Mouse (Mus musculus) right cerebral cortex, postnatal 4 days (tissue): ENCODE data around the gene Rsbn1l.
A peak's percentile ranks its signal among the peaks of the same experiment; 100 is the strongest.

ENCODE experiments used
- DNase-seq: peaks from one replicate; pipeline ENCODE4 v3.0.0-alpha.2; 2022

Rsbn1l gene

GRCm38 (mm10) chr5:20897446-20898167 is 58.6 kb downstream of the Rsbn1l start:
- DNase-seq, result no peak

GRCm38 (mm10) chr5:20884036-20884620 is 72.1 kb downstream of the Rsbn1l start:
- no peak for DNase-seq

GRCm38 (mm10) chr5:20881915-20882800 is 74.0 kb downstream of the Rsbn1l start, which contains the start of the genes Phtf2 and Tmem60:
Gene Phtf2 (minus strand): TSS chr5:20882124.
Gene Tmem60 (plus strand): TSS chr5:20882191.
- peak; percentile 97 for DNase-seq

- peak; percentile 54 for DNase-seq
Observed at GRCm38 (mm10) chr5:20880797-20881775, 75.1 kb downstream of the Rsbn1l start.

GRCm38 (mm10) chr5:20880386-20880785 is 75.8 kb downstream of the Rsbn1l start:
- no peak for DNase-seq

GRCm38 (mm10) chr5:20876934-20877426 is 79.2 kb downstream of the Rsbn1l start:
- no peak for DNase-seq

- no peak for DNase-seq
Observed at GRCm38 (mm10) chr5:20873146-20873545, 83.1 kb downstream of the Rsbn1l start.

GRCm38 (mm10) chr5:20865193-20865755 is 90.9 kb downstream of the Rsbn1l start:
- DNase-seq, result no peak

- no peak for DNase-seq
Observed at GRCm38 (mm10) chr5:20864216-20864969, 91.8 kb downstream of the Rsbn1l start.

- no peak for DNase-seq
Observed at GRCm38 (mm10) chr5:20861901-20862300, 94.3 kb downstream of the Rsbn1l start.

- no peak for DNase-seq
Observed at GRCm38 (mm10) chr5:20860565-20860964, 95.6 kb downstream of the Rsbn1l start.

GRCm38 (mm10) chr5:20858404-20858803 is 97.8 kb downstream of the Rsbn1l start:
- DNase-seq, result no peak

GRCm38 (mm10) chr5:20855066-20855465 is 101.1 kb downstream of the Rsbn1l start:
- no peak for DNase-seq

GRCm38 (mm10) chr5:20847010-20847409 is 109.2 kb downstream of the Rsbn1l start:
- no peak for DNase-seq

- DNase-seq, result no peak
Observed at GRCm38 (mm10) chr5:20843816-20844215, 112.4 kb downstream of the Rsbn1l start.

GRCm38 (mm10) chr5:20843405-20843804 is 112.8 kb downstream of the Rsbn1l start:
- DNase-seq, result no peak
